Mouse (Mus musculus): ENCODE measurements around the gene Reln.

Reln gene

DNA sequence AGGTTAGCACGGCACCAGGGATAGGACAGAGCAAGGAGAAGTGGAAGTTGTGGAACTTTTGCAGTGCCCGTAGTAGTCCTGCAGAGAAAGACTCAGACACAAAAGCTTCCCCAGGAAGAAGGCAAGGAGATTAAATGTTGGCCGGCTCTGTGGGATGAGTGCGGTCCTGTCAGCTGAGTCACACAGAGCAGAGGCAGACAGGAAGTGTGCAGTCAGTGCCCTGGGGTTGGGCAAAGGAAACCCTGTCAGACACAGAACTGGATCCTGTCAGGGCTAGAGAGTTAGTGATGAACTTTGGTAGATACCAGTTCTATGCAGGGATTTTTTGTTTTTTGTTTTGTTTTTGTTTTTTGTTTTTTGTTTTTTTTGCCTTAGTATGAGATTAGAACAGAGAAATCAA, 120.0 kb downstream of the Reln start:
- DNase-seq (ENCODE audit: low read depth, low spot score): no peak

GRCm38 (mm10) chr5:22223940-22224339, 120.6 kb downstream of the Reln start:
- DNase-seq (ENCODE audit: low read depth, low spot score): no peak

- DNase-seq (ENCODE audit: low read depth, low spot score): peak; percentile 8
Observed at GRCm38 (mm10) chr5:22208311-22209021, 136.0 kb downstream of the Reln start.

DNA sequence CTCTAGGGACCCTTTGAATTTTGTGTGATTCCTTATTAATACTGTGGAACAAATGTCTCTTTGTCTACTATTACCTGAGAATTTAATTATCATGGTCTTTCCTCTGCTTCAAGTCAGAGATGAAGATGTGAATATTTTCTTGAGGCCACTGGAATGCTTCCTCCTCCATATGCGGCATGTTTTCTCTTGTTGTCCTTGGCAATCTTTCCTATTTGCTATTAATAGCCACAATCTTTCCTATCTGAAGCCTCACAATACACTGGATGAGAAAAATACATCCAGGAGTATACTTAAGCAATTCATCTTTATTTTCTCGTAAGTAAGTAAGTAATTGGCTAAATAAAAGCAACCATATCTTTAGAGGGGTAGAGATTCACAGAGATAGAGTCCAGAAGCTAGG, 146.6 kb downstream of the Reln start:
- no peak for DNase-seq (ENCODE audit: low read depth, low spot score)

GRCm38 (mm10) chr5:22196891-22197290, 147.6 kb downstream of the Reln start:
- no peak for DNase-seq (ENCODE audit: low read depth, low spot score)

DNA sequence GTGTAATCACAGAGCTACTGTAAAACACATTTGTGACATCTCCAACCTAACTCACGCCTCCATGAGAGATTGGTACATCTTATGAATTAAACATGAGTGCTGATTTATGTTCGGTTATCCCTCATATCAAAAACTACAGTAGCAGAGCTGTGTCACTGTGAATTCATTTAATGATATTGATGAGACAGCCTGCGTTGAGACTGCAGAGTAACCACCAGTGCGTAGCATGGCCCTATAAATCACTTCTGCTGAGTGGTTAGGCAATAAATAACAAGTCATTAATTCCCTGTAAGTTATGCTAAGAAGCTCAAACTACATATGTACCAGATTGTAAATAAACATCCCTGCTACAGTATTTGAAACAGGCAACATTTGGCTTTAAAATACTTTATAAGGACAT, 148.0 kb downstream of the Reln start:
- no peak for DNase-seq (ENCODE audit: low read depth, low spot score)

DNA sequence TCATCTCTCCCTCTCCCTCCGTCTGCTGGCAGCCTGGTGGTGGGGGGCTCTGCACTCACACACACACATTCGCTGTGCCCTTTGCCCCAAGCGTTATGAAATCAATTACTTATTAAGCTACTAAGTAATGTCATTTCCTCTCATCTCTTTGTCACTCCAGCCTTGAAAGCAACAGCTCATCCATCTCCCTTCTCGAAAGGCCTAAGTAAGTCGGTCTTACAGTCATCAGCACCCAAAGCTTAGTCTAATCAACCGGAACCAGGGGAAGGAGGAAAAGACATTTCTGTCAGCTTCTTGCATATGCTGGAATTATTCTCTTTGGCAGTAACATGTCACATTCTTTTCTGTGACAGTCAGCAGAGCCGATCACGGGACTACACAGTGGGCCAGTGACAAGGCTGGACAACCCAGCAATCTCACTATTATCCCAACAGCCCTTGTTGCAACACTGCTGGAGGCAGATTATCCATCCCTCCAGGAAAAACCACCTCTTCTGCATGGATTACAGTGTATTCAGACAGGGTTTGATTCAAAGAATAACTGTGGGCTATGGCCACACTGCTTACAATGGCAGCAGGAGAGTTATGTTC, 149.1 kb downstream of the Reln start:
- no peak for DNase-seq (ENCODE audit: low read depth, low spot score)

- no peak for DNase-seq (ENCODE audit: low read depth, low spot score)
Observed at GRCm38 (mm10) chr5:22191784-22192183, 152.7 kb downstream of the Reln start.

- no peak for DNase-seq (ENCODE audit: low read depth, low spot score)
Observed at GRCm38 (mm10) chr5:22190333-22190732, 154.2 kb downstream of the Reln start.

GRCm38 (mm10) chr5:22187599-22187998, 156.9 kb downstream of the Reln start:
- DNase-seq (ENCODE audit: low read depth, low spot score): no peak

DNA sequence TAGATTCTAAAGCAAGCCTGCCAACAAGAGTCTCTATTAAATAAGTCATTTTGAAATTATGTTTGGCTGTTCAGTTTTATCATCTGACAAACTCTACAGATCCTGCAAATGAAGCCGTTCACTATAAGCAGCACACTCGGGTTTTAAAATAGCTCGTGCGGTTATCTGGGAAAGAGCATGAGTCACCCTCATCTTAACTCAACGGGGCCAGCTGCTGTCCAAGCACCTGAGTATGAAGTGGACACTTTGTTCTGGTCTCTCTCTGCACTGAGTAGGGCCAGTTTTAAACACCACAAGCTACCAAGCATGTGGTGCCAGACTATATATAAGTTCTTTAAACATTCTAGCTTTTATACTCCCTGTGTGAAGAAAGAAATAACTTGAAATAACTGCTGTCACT, 168.0 kb downstream of the Reln start:
- no peak for DNase-seq (ENCODE audit: low read depth, low spot score)

DNA sequence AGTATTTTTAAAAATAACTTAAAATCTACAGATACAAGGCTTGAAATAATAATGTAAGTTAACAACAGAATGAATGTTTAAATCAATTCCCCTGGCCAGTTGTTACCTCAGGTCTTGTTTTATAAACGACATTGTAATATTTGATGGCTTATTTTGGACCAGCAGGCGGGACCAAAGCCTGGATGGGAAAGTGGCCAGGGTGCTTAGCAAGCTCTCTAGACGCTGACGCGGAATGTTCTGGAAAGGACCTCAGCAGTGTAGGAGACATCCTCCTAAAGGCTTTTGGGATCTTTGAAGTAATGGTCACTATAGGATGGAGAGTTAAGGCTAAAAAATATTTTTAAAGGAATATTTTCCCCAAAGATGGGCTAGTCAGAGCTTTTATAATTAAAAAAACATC, 173.2 kb downstream of the Reln start:
- DNase-seq (ENCODE audit: low read depth, low spot score): no peak

- no peak for DNase-seq (ENCODE audit: low read depth, low spot score)
Observed at GRCm38 (mm10) chr5:22164060-22164934, 180.2 kb downstream of the Reln start.

GRCm38 (mm10) chr5:22160935-22161334, 183.6 kb downstream of the Reln start:
- no peak for DNase-seq (ENCODE audit: low read depth, low spot score)

DNA sequence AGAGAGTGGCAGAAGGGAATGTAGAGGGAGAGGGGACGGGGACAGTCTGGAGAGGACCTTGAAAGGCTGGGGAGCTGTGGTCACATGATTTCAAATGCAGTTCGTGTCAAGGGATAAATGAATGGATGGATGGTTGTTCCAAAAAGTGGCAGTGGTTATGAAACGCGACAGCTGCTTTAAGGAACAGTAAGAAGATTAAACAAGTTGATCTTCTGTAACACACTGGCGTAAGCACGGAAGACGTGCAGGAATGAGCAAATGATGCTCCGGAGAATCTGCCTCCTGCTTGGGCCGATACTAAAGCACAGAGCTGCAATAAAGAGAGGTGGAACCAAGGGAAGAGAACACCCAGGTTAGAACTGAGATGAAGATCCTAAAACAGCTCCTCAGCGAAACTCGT, 185.7 kb downstream of the Reln start:
- no peak for DNase-seq (ENCODE audit: low read depth, low spot score)

GRCm38 (mm10) chr5:22153601-22154000, 190.9 kb downstream of the Reln start:
- DNase-seq (ENCODE audit: low read depth, low spot score): no peak

- DNase-seq (ENCODE audit: low read depth, low spot score): no peak
Observed at GRCm38 (mm10) chr5:22141821-22142220, 202.7 kb downstream of the Reln start.

GRCm38 (mm10) chr5:22139015-22139414, 205.5 kb downstream of the Reln start:
- DNase-seq (ENCODE audit: low read depth, low spot score): no peak

DNA sequence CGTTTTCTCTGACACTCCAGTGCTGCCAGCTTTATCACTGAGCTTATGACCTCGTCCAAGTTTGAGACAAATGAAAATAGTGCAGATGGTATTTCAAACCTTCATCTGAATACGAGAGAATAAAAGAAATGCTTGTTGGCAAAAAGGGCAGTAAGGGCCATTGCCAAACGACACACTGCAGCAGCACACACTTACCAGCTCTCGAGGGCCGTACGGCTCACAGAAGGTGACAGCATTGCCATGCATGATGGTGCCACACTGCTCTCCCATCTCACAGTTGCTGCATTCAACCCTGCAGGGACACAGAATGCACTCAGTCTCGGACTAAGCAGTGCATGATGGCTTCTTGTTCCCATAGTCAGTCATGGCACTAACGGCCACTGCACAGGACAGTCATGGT, 210.1 kb downstream of the Reln start:
- no peak for DNase-seq (ENCODE audit: low read depth, low spot score)

- no peak for DNase-seq (ENCODE audit: low read depth, low spot score)
Observed at GRCm38 (mm10) chr5:22131730-22132522, 212.6 kb downstream of the Reln start.

GRCm38 (mm10) chr5:22127583-22127982, 216.9 kb downstream of the Reln start:
- no peak for DNase-seq (ENCODE audit: low read depth, low spot score)

- no peak for DNase-seq (ENCODE audit: low read depth, low spot score)
Observed at GRCm38 (mm10) chr5:22119296-22119695, 225.2 kb downstream of the Reln start.
